Mouse (Mus musculus) gastrocnemius, postnatal 4 days (tissue): ENCODE measurements at regions not wholly inside any gene's neighbourhood (a gene's known extent, or its start where the extent isn't known, plus 50 kb on each side); places are given as distances from the start of the nearest gene placed in this dataset.

ENCODE experiments used
- DNase-seq, 2 experiments: peaks; one replicate each; pipeline ENCODE4 v3.0.0; 2021 to 2022; ENCODE audit warnings: low spot score in 2 of 2, mixed read lengths in 2 of 2

DNA sequence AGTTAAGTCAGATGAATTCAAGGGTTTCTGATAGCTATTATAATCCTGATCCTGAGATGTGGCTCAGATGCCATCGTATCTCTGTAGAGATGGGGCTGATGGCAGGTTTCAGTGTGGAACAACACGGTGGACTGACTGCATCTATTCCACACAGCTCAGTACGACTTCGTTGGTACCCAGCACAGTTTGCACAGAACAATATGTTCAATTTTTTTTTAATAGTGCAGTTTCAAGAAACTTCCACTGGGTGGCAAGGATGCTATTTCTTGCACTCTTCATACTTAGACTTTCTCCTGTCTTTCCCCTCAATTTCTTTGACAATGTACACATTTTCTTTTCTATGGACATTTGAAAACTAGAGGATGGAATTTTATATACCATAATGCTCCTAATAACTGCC lies 278.6 kb upstream of the Btbd3 start:
- DNase-seq = no peak

DNA sequence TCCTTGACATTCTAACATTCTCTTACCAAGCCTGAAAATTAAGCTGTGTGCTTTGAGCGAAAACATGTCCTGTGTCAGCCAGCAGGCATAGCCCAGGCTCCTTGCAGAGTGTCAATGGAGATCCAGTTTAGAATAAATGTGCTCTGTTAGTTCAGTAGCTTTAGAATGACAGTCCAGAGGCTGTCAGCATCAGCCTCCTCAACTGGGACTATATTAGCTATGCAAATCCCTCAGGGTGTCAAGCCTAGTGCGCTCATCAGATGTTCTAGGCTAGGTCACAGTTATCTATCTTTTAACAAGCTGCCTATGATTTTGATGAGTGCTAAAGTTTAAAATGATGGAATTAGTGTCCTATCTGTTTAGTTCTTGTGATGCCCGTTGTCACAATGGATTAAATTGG lies 281.7 kb upstream of the Btbd3 start:
- no peak for DNase-seq

DNA sequence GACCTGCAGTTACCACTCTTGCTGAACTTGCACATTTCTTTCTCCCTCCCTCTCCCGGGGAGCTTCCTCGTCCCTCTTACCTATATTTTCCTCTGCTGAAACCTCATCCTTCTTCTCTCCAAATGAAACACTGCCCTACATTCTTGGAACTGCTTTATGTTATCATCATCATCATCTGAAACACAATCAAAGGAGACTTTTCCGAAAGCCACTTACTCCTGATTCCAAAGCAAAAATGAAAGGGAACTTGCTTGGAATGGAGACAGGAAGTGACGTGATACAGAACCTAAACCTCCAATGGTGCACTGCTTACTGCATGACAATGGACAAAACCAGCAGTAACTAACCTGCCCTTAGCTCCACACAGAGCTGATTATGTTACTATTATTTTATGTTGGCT lies 287.2 kb upstream of the Btbd3 start:
- DNase-seq = no peak

DNA sequence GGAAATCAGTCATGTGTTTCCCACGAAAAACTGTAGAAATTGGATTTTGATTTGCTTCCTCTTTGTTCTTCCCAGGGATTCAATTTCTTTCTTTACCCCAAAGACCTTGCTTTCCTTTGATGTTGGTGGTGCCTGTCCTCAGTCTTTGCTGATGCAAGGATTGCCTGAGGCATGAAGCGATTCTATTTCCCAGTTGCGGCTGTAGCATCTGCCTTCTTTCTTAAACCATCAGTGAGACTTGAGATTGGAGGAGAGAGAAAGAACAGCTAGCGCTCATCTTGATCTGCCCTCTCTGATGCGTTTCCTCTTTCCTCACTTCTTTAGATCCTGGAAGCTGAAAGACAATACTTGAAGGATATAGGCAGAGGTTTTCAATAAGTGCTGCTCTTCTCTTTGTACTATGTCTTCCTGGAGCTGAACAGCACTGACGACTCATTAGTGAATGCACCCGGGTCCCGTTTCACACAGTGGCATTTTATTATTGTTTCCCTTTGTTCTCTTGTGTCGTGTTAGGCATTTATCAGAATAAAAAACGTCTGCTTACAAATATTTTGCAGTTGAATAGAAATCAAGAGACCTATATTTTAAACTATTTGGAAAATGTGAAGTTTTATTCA lies 289.8 kb upstream of the Btbd3 start:
- DNase-seq = no peak

DNA sequence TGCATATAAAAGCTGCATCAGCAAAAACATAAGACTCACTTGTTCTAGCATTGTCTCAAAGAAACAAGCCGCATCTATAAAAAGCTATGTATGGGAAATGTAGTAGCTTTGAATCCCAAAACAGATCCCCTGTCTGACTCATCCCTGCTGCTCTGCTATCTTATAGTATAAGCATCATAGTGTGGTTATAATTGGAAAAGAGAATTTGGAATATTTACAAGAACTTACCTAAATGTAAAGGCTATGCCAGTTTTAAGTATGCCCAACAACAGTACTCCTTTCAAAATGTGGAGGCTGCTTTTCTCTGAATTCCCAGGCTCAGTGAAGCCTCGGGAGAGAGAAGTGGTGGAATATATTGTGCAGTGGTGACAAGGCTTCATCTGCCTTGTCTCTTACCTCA lies 301.5 kb upstream of the Btbd3 start:
- no peak for DNase-seq

DNA sequence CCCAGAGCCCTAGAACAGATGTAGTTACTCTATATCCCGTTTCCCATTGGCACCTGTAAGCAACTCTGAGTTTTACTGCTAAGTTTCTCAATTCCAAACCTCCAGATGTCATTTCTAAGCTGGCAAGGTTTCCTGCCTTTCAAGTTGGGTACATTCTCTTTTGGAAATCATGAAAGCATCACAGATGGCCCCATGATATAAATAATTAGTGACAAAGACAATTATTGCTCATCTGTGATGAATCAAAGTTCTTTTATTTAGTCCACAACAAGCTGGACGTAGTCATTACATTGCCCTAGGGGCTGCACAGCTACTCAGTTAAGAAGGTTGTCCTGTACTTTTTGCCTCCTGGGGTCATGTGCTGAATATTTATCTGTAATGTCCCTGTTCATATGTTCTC lies 303.2 kb upstream of the Btbd3 start:
- no peak for DNase-seq

DNA sequence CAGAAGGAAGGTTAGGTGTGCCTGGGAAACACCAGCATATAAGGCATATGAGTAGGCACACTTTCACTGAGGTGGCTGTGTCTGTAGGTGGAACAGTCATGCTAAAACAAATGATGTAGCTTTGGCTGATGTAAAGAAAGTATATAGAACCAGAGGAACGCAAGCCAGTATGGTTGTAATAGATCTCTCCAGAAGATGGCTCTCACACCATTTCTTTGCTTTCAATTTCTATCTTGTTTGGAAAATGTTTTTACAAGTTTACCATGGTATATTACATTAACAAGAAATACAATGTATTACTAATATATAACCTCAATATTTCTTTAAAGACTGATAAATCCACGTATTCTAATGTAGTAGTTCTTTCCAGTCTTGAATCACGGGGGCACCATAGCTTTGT lies 304.4 kb upstream of the Btbd3 start:
- no peak for DNase-seq

DNA sequence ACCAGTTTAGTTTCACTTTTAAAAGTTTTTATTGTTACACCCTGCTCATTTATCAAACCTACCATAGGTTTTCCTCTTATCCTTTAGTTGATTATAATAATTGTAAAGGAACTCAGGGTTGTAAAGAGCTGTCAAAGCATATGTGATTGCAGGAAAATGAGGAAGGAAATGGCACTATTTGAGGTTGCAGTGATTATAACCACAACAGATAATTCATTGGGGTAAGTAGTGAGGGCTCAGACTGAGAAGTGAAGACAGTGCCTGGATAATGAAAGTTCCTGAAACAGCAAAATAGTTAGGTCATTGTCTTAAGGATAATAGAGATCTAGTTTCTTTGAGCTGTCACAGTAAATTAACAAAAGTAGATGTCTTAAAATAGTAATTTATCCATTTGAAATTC lies 305.4 kb upstream of the Btbd3 start:
- no peak for DNase-seq

DNA sequence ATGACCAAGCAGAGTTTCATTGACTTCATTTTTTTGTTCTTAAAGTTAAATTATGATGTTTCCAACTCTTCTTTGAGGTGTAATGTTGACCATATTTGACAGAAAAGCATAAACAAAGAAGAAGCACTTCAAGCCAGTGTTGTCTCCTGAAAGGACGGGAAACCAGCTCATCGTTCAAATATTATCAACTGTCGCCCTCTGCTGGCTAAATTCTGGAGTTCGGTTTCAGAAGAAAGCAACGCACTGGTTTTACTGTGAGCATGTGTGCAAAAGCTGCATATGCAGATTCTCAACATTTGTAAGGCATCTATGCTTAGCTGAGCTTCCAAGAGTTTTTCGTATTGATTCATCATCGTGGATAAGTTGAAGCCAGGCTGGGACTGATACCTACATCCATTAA lies 313.6 kb upstream of the Btbd3 start:
- DNase-seq = peak; percentile 45 to 73

DNA sequence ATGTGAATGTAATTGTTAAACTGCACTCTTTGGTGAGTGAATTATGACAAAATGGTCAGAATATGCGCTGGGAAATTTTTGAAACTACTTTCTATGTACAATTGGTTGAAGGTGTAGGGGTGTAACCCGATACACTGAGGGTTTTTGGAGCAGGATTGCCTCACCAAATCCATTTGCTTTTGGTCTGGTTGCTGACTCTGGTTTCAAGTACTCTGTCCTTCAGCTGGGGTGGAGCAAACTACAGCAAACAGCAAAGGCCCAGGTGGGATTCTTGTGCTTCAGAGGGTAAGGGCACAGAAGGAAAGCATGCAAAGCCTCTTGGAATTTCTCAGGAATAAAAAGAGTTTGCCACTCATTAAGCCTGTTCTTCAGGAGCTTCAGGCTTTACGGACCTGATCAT lies 316.8 kb upstream of the Btbd3 start:
- no peak for DNase-seq

DNA sequence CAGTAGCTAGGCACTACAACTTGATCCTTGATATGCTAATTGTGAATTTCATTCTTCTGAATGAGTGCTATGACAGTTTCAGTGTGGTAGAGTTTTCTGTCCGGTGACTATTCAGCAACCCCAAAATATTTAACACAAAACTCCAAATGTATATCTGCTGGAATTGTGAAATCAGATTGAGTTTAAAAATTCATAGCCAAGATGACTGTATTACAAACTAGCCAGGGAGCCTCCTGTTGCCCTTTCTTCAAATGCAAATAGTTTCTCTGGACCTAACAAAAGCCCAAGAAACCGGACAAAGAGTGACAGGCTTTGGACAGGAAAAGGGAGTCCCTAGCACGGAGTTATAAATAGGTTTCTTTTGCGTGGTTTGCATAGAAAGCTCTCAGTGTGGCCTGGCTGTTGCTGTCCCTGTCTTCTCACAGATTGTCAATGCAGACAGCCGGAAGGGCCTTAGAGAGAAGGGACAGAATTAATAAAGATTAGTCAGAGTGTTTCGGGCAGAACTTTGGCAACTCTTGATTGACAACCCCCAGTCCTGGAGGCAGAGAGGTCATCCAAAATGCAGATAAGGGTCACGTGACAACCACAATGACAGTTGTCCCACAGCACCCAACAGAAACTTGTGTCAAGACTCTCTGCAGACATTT lies 317.4 kb upstream of the Btbd3 start:
- no peak for DNase-seq

DNA sequence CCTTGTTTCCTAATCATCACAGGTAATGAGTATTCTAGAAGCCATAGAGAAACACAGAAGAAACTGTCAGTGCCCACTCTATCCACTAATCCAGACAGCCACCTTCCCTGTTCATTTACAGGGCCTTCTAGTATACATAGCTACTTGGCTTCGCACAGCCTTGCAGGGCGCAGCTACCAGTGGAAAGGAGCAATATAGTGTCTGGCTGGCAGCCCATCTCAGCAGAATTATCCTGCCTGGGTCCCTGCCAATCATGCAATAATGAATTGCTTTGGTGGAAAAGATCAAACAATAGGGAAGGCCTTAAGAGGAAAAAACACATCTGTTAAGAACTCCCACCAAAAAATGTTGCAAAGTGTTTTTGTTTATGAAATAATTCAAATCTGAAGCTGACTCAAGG lies 319.8 kb upstream of the Btbd3 start:
- DNase-seq = no peak

DNA sequence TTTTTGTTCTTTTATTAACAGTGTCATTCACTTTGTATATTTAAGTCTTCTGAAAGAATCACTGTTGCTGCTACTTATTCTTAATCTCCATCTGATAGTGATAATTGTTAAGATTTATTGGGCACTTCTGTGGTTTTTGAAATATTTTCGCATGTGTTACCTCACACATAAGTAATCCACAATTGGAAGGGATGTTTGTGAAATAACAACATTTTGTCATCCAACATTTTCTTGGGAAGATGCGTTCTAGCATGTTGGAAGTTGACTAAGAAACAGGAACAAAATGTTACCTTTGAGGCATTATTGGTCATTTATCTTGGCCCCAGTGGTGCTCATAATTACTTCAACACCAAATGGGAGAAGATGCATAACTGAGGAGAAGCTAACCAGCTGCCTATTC lies 323.4 kb upstream of the Btbd3 start:
- DNase-seq = no peak

DNA sequence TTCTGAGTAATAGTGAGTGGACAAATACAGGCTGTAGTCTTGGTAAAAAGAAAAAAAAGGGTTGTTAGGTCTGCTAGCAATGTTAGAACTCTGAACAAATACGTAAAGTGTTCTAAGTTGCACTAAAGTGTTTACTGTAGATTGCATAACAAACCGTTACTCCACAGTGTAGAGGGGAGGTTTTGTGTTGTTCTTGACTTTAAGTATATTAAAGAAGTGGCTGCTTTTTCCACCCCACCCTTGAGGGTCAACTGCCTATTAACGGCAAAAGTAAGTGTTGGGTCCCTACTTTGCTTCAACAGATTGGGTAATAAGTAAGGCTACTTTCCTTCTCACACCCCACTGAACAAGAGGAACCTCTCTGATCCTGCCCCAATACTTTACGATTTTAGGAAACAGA lies 323.9 kb upstream of the Btbd3 start:
- no peak for DNase-seq

DNA sequence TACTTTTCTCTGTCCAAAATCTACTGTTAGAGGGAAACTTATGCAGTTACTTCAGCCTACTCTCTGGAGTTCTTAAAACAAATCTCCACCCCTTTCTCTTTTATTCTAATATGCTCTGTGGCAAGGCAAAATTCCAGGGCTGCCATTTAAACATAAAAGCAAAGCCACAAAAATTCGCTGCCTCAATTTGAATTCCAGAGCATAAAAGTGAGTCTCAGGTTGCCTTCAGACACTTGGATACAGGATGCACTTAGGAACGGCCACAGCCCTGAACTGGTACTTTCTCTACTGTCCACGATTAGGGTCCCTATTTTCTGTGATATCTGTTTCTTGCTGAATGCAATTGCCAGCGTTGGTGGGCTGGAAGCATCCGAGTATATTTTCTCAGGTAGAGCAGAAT lies 330.9 kb upstream of the Btbd3 start:
- no peak for DNase-seq

DNA sequence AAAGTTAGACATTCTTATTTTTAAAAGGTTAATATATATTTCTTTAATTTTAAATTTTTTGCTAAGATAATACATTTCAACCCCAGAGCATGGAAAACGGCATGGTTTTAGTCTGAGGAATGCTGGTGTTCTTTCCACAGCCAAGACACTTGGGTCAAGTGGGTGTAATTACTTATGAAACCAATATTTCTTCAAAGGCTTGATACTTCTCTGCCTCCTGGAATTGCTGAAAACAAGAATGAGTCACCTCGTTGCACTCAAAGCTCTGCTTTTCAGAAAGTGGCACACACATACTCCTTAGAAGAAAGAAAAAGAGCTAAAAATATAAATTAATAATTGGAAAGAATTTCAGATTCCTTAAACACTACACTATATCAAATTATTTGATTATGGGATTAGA lies 331.8 kb upstream of the Btbd3 start:
- no peak for DNase-seq

DNA sequence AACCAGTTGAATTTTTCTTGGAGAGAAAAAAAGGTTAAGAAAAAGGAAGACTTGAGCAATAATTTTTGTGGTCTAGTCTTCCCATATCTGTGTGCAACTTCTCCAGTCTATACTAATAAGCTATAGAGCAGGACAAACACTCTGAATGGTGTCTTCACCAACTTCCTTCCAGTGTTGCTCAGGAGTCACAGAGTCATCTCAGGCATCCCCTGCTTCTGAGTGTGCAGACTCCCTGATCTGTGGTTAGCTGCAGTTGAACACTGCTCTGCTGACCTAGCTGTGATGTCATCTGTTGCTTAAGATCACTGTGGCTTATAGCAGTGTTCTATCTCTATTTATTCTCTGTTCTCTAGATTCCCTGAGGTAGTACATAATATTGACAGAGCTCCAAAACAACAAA lies 357.9 kb upstream of the Btbd3 start:
- DNase-seq = no peak

DNA sequence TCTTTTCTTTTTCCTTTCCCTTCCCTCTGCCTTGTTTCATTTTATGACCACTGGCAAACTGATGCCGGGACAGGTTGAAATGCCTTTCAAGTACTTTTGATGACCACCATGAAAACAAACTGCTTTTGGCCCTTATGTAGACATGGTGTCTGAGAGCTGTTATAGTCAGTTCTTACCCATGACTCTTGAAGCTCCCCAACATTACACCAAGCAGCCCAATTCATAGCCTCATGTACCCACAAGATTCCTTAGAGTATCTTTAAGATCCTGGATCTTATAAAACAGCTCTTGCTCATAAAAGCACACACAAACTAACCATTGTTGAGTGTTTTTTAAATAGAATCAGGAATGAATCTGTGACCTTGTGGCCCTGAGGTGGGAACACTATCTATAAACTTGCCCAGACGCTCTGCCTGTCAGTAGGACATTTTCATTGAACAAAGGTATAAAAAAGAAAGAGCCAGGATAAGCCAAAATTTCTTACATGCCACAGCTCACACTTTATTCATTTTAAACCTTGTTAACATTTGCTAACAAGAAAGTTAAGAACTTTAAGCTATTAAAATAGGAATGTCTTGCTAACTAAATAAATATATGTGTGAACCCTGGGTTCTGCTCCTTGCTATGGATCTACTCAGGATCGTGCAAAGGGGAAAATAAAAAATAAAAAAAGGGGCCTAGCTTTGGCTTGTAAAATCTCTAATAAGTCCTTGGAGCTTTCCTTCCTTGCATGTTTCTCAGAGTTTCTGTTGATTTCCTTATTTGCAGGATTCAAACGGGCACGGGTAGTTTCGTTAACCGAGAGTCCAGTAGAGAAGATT lies 375.9 kb upstream of the Btbd3 start:
- no peak for DNase-seq

DNA sequence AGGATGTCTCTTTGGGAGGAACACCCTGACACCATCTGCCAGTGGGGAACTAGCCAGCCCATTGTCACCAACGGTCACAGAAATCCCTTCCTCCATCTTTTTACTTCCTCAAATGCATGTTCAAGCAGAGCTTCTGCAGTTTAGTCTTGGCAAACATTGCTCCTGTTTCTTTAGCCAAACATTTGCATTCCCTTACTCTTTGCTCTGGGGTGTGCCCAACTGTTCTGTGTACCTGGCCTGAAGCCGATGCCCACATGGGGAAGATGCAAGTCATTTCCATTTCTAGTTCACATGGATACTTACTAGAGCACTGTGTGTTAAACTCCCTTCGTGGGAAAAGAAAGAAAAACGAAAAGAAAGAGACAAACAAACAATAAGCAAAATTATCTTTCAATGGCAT lies 386.7 kb upstream of the Btbd3 start:
- DNase-seq = no peak

DNA sequence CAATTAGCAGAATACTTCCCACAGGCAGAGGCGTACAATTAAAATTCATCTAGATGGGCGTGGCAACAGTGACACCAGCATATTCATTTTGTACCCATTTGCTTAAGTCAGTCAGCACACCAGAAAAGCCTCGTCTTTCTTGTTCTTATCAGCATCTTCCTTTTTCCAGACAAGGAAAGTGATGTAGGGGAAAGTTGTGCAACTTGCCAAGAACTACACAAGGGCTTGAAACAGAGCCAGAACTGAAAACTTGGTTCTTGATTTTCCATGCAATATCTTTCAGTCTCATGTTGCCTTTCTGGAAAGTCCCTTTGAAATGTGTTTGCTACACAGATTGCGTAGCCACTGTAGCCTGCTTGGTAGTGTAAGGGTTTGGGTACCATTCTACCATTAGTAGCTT lies 401.9 kb upstream of the Btbd3 start:
- DNase-seq = no peak

DNA sequence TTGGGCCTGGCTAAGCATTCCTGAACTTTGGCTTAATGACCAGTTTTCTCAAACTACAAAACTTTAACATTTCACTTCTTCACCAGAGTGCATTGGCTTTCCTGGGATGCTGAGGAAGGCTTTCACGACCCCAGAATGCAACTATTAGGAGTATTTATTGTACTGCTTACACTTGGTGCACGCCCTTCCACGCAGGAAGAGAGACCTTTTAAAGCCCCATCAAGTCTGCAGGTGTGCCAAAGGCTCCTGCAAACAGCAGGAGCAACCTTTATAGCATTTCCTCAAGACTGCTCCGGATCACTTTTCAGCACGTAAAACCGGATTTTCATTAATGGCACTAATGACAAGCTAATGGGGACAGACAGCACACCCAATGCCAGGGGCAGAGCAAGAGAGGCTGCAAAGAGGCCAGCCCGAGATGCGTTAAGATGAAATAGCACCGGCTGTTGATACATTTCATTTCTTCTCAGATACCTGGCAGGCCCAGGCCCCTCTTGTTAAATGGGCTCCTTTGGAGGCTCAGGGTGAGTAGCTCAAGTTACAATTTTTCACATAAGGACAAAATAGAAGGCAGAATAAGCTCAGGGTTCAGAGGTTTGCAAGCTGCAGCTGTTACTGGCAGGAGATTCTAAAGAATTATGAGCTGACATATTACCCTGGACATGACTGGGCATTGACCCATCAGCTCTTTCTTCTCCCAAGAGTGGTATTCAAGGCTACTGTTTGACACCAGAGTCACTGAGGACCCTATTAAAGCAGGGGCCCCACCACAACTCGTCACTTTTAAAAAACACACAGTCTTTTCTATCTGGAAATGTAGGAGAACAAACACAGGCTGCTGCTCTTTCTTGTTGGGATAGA lies 402.7 kb upstream of the Btbd3 start:
- DNase-seq = peak in 1 of 2 experiments; percentile 6

DNA sequence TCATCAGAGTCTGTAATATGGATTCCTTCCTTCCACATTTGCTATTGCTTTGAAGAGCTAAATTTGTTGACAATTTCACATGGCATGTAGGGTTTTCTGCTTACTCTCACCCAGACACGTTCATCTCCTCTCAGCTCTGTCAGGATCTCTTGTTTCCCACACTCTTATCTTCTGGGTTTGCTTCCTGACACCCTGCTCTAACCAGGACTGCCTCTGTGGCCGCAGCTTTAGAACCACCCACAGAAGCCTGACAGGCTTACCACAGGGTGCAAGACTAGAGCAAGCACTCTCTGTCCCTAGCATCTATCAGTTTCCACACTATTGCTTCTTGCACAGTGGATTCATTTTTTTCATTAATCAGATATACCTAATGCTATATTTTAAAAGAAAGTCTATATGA lies 408.5 kb upstream of the Btbd3 start:
- no peak for DNase-seq
